Mouse (Mus musculus) c-Kit-negative CD71-positive TER-119-positive erythroid progenitor cells, embryonic 14.5 days (primary cell): ENCODE measurements at regions not wholly inside any gene's neighbourhood (a gene's known extent, or its start where the extent isn't known, plus 50 kb on each side); places are given as distances from the start of the nearest gene placed in this dataset.

Experiments
- DNase-seq: peaks from one replicate; pipeline ENCODE4 v3.0.0-alpha.2; 2013; ENCODE audit warnings: low read depth, low spot score

GRCm38 (mm10) chr8:30797341-30797740, 2631.2 kb upstream of the 5930422O12Rik start:
- DNase-seq = no peak

- DNase-seq = no peak
Observed at GRCm38 (mm10) chr8:30817028-30817427, 2611.5 kb upstream of the 5930422O12Rik start.

GRCm38 (mm10) chr8:30822835-30823587, 2605.5 kb upstream of the 5930422O12Rik start:
- no peak for DNase-seq

- no peak for DNase-seq
Observed at GRCm38 (mm10) chr8:30823588-30823938, 2604.9 kb upstream of the 5930422O12Rik start.

GRCm38 (mm10) chr8:30826021-30826420, 2602.5 kb upstream of the 5930422O12Rik start:
- no peak for DNase-seq

- DNase-seq = no peak
Observed at GRCm38 (mm10) chr8:30838056-30838455, 2590.5 kb upstream of the 5930422O12Rik start.

GRCm38 (mm10) chr8:30840064-30840463, 2588.4 kb upstream of the 5930422O12Rik start:
- DNase-seq = peak; percentile 1

- no peak for DNase-seq
Observed at GRCm38 (mm10) chr8:30863017-30863416, 2565.5 kb upstream of the 5930422O12Rik start.

- DNase-seq = no peak
Observed at GRCm38 (mm10) chr8:30906044-30906695, 2522.3 kb upstream of the 5930422O12Rik start.

GRCm38 (mm10) chr8:30913664-30914063, 2514.8 kb upstream of the 5930422O12Rik start:
- no peak for DNase-seq

- no peak for DNase-seq
Observed at GRCm38 (mm10) chr8:30915127-30915526, 2513.4 kb upstream of the 5930422O12Rik start.

- no peak for DNase-seq
Observed at GRCm38 (mm10) chr8:30915601-30916171, 2512.8 kb upstream of the 5930422O12Rik start.

GRCm38 (mm10) chr8:30916184-30916751, 2512.2 kb upstream of the 5930422O12Rik start:
- DNase-seq = no peak

- DNase-seq = no peak
Observed at GRCm38 (mm10) chr8:30921451-30921850, 2507.1 kb upstream of the 5930422O12Rik start.

- DNase-seq = no peak
Observed at GRCm38 (mm10) chr8:30923301-30924159, 2505.0 kb upstream of the 5930422O12Rik start.

GRCm38 (mm10) chr8:30924160-30924534, 2504.4 kb upstream of the 5930422O12Rik start:
- DNase-seq = no peak

GRCm38 (mm10) chr8:30924656-30925055, 2503.9 kb upstream of the 5930422O12Rik start:
- DNase-seq = no peak

GRCm38 (mm10) chr8:30937449-30938075, 2490.9 kb upstream of the 5930422O12Rik start:
- no peak for DNase-seq

GRCm38 (mm10) chr8:30940901-30941300, 2487.6 kb upstream of the 5930422O12Rik start:
- DNase-seq = no peak

- DNase-seq = no peak
Observed at GRCm38 (mm10) chr8:30941511-30942175, 2486.9 kb upstream of the 5930422O12Rik start.
